Mouse (Mus musculus): ENCODE results near the gene Ubn1. TPM values are rescaled to one million over a fixed set of nuclear protein-coding genes. Genes with fewer than 3 reads are reported as not detected.

Gene Ubn1
- total RNA-seq, 2 experiments from 2014 or later, result 34.4 to 35.7 TPM

Other genes with a start within 250 kb of the Ubn1 start
- gene 4930562C15Rik, start 214.6 kb upstream of the Ubn1 start, total RNA-seq (2021), result not detected
- 10 to 100 TPM; 19.7 to 23.1 TPM for gene Ubald1, start 169.7 kb upstream of the Ubn1 start, total RNA-seq (2021)
- 100 to 1,000 TPM; 186 to 187 TPM for gene Mgrn1, start 163.8 kb upstream of the Ubn1 start, total RNA-seq (2021)
- gene Nudt16l1, start 111.3 kb upstream of the Ubn1 start, total RNA-seq (2021), result 10 to 100 TPM; 40.5 to 43.9 TPM
- 10 to 100 TPM; 19.7 to 20.8 TPM for gene Anks3, start 85.9 kb upstream of the Ubn1 start, total RNA-seq (2021)
- gene Sept12, start 52.2 kb upstream of the Ubn1 start, total RNA-seq (2021), result not detected
- not detected for gene Smim22, start 42.8 kb upstream of the Ubn1 start, total RNA-seq (2021)
- gene Rogdi, start 36.5 kb upstream of the Ubn1 start, total RNA-seq (2021), result 10 to 100 TPM; 21.7 to 25.7 TPM
- gene Glyr1, start 194 bp upstream of the Ubn1 start, total RNA-seq (2021), result 10 to 100 TPM; 57.2 to 60.4 TPM
- 1 to 10 TPM; 3.2 to 3.6 TPM for gene Ppl, start 82.4 kb downstream of the Ubn1 start, total RNA-seq (2021)
- under 1 TPM; 0.17 to 0.20 TPM for gene Sec14l5, start 97.1 kb downstream of the Ubn1 start, total RNA-seq (2021)
- gene Nagpa, start 154.0 kb downstream of the Ubn1 start, total RNA-seq (2021), result 10 to 100 TPM in 1 of 2 experiments, 1 to 10 TPM in 1; 8.4 to 10.0 TPM
- 10 to 100 TPM; 26.8 to 27.7 TPM for gene AU021092, start 172.2 kb downstream of the Ubn1 start, total RNA-seq (2021)
- 10 to 100 TPM; 16.3 to 17.8 TPM for gene Alg1, start 183.6 kb downstream of the Ubn1 start, total RNA-seq (2021)
- 10 to 100 TPM; 11.7 to 13.3 TPM for gene Eef2kmt, start 205.9 kb downstream of the Ubn1 start, total RNA-seq (2021)

All from heart, postnatal 10 days (tissue).